Mouse (Mus musculus) bone marrow macrophage, adult 2 months (primary cell): ENCODE results near the gene Slain2. TPM values are rescaled to one million over a fixed set of nuclear protein-coding genes. Genes with fewer than 3 reads are reported as not detected.

Experiments
- H3K27ac ChIP-seq: 2 replicates; pipeline ENCODE4 v1.5.1; 2012; ENCODE audit warnings: low read depth, low read length; ENCODE audit not compliant: insufficient read depth
- H3K4me1 ChIP-seq: 2 replicates; pipeline ENCODE4 v1.6.1; 2012; ENCODE audit warnings: low read length; ENCODE audit not compliant: control insufficient read depth, insufficient read depth
- H3K4me3 ChIP-seq: 2 replicates; pipeline ENCODE4 v1.5.1; 2012; ENCODE audit warnings: mild to moderate bottlenecking, low read length, moderate library complexity; ENCODE audit not compliant: insufficient read depth
- CTCF ChIP-seq: IDR thresholded peaks from 2 replicates; pipeline ENCODE4 v1.5.1; 2012; ENCODE audit warnings: low read depth, mild to moderate bottlenecking, low read length, moderate library complexity
- POLR2A ChIP-seq: IDR thresholded peaks from 2 replicates; pipeline ENCODE4 v1.6.1; 2012; ENCODE audit warnings: mild to moderate bottlenecking, low read depth, low read length, borderline replicate concordance
- polyA plus RNA-seq: library from polyadenylated mRNA; stranded (reverse); fragments of >200 nt; gene quantifications from 2 replicates; pipeline ENCODE4 v1.2.4, GENCODE M21; 2012; ENCODE audit not compliant: missing spikeins, insufficient read depth, insufficient read length

Slain2 gene
- polyA plus RNA-seq, 1 experiment, result 39.0 TPM

- no peak overlapping the region for H3K27ac ChIP-seq
- no peak overlapping the region for H3K4me3 ChIP-seq
- TF ChIP-seq CTCF, result no peak
- no peak for TF ChIP-seq POLR2A
- 0 out of 2 replicates have a peak, but pooled peaks cover 3% of the 10 kb centered on the region for H3K4me1 ChIP-seq
Measured at GRCm38 (mm10) chr5:72940906-72941432, 26.9 kb downstream of the Slain2 start.

GRCm38 (mm10) chr5:72948136-72948535, 34.0 kb downstream of the Slain2 start:
- TF ChIP-seq POLR2A (no peak), CTCF (no peak)
- H3K4me3 ChIP-seq, result no peak overlapping the region
- no peak overlapping the region for H3K27ac ChIP-seq
- H3K4me1 ChIP-seq, result peaks cover 12% of the 10 kb centered on the region

- TF ChIP-seq CTCF (no peak), POLR2A (no peak)
- H3K4me1 ChIP-seq, result peaks cover 16% of the 10 kb centered on the region
Measured at GRCm38 (mm10) chr5:72950252-72950651, 36.1 kb downstream of the Slain2 start.

GRCm38 (mm10) chr5:72953996-72954604, 40.0 kb downstream of the Slain2 start:
- TF ChIP-seq CTCF, result no peak
- TF ChIP-seq POLR2A, result no peak
- Histone ChIP-seq H3K4me3 (no peak overlapping the region), H3K27ac (no peak overlapping the region), H3K4me1 (peaks cover 20% of the 10 kb centered on the region)

More at GRCm38 (mm10) chr5:72950252-72950651, 36.1 kb downstream of the Slain2 start:
- Histone ChIP-seq H3K4me3 (no peak overlapping the region), H3K27ac (no peak overlapping the region)

GRCm38 (mm10) chr5:72957281-72957680, 43.2 kb downstream of the Slain2 start:
- Histone ChIP-seq H3K4me3 (no peak overlapping the region), H3K27ac (no peak overlapping the region), H3K4me1 (peaks cover 8% of the 10 kb centered on the region)
- TF ChIP-seq CTCF (no peak), POLR2A (no peak)

- Histone ChIP-seq H3K27ac (no peak overlapping the region), H3K4me3 (no peak overlapping the region), H3K4me1 (peaks cover 4% of the 10 kb centered on the region)
- TF ChIP-seq CTCF, result no peak
- no peak for TF ChIP-seq POLR2A
Measured at GRCm38 (mm10) chr5:72960096-72960495, 46.0 kb downstream of the Slain2 start.

GRCm38 (mm10) chr5:72965706-72966105, 51.6 kb downstream of the Slain2 start:
- Histone ChIP-seq H3K27ac (no peak overlapping the region), H3K4me3 (no peak overlapping the region), H3K4me1 (0 out of 2 replicates have a peak, but pooled peaks cover 2% of the 10 kb centered on the region)
- TF ChIP-seq POLR2A, result no peak
- no peak for TF ChIP-seq CTCF

GRCm38 (mm10) chr5:72972435-72972834, 58.3 kb downstream of the Slain2 start:
- Histone ChIP-seq H3K4me1 (peaks cover 2% of the 10 kb centered on the region; the same call in 1 of the 2 replicates), H3K4me3 (no peak overlapping the region), H3K27ac (no peak overlapping the region)
- TF ChIP-seq POLR2A (no peak), CTCF (no peak)

- H3K27ac ChIP-seq, result no peak overlapping the region
- TF ChIP-seq POLR2A, result no peak
- TF ChIP-seq CTCF, result no peak
- H3K4me3 ChIP-seq, result no peak overlapping the region
- H3K4me1 ChIP-seq, result peaks cover 2% of the 10 kb centered on the region; the same call in 1 of the 2 replicates
Measured at GRCm38 (mm10) chr5:72972934-72973333, 58.8 kb downstream of the Slain2 start.

- TF ChIP-seq POLR2A, result no peak
- TF ChIP-seq CTCF, result no peak
- no peak within 1 kb of the TSS for H3K27ac ChIP-seq
- peaks cover 2% of the 10 kb centered on the region; the same call in 1 of the 2 replicates for H3K4me1 ChIP-seq
- H3K4me3 ChIP-seq, result no peak within 1 kb of the TSS
Measured at GRCm38 (mm10) chr5:72974602-72975001, 60.5 kb downstream of the Slain2 start, which contains the start of gene Gm10135. TSS of gene Gm10135 (minus strand) at chr5:72974702.
